Mouse (Mus musculus): ENCODE results near the gene Atp4a. TPM values are rescaled to one million over a fixed set of nuclear protein-coding genes. Genes with fewer than 3 reads are reported as not detected.

The Atp4a gene
- polyA plus RNA-seq, 1 experiment from 2014 or later: 0.42 TPM

DNA sequence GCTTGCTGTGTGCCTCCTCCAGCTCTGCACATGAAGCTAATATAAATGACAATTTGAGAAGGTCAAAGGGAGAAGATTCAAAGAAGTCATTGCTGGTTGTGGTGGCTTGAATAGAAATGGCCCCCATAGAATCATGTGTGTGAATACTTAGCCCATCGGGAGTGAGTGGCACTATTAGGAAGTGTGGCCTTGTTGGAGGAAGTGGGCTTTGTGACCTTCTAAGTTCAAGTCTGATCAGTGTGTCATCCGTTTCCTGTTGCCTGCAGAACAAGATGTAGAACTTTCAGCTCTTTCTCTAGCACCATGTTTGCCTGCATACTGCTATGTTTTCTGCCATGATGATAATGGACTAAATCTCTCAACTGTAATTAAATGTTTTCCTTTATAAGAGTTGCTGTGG is 28.6 kb upstream of the Atp4a start:
- Histone ChIP-seq H3K4me3 (ENCODE audit: low read depth, low read length) (no peak overlapping the region), H3K27me3 (ENCODE audit: insufficient read depth, low read length) (0 out of 2 replicates have a peak, but pooled peaks cover 5% of the 10 kb centered on the region), H3K36me3 (ENCODE audit: insufficient read depth) (no peaks in the 10 kb centered on the region), H3K9me3 (ENCODE audit: low read depth, low read length) (no peaks in the 10 kb centered on the region), H3K9ac (no peak overlapping the region), H3K27ac (ENCODE audit: low read depth) (no peak overlapping the region), H3K4me2 (no peak overlapping the region), H3K4me1 (ENCODE audit: insufficient read depth) (no peaks in the 10 kb centered on the region)
- no peak for TF ChIP-seq CTCF (IDR thresholded peaks at IDR 0.05; ENCODE audit: low read depth)
- ATAC-seq (ENCODE audit: insufficient read depth) (no peak), DNase-seq (no peak)
- WGBS: 57% methylated on average over 2 of the region's 2 CpGs

DNA sequence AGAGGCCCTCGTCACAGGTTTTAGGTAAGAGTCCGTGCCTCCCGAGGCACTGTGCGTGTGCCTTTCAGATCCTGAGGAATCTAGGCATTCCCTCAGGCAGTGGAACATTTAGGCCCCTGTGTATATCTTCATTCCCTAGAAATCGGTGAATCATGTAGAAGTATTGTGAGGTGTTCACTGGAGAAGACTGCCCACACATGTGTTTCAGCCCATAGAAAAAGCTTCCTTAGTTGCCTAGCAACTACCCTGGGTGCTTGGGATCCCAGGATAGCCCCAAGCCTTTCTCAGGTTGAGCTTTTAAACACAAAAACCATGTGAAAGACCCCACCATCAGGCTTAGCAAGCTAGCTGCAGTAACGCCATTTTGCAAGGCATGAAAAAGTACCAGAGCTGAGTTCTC is 23.7 kb upstream of the Atp4a start:
- Histone ChIP-seq H3K4me3 (ENCODE audit: low read depth, low read length) (no peak overlapping the region), H3K36me3 (ENCODE audit: insufficient read depth) (no peaks in the 10 kb centered on the region), H3K4me1 (ENCODE audit: insufficient read depth) (no peaks in the 10 kb centered on the region), H3K27ac (ENCODE audit: low read depth) (no peak overlapping the region), H3K27me3 (ENCODE audit: insufficient read depth, low read length) (0 out of 2 replicates have a peak, but pooled peaks cover 5% of the 10 kb centered on the region), H3K9me3 (ENCODE audit: low read depth, low read length) (no peaks in the 10 kb centered on the region), H3K4me2 (no peak overlapping the region), H3K9ac (no peak overlapping the region)
- 63% methylated on average over 6 of the region's 6 CpGs for WGBS
- DNase-seq (peak; percentile 18), ATAC-seq (ENCODE audit: insufficient read depth) (no peak)
- no peak for TF ChIP-seq CTCF (IDR thresholded peaks at IDR 0.05; ENCODE audit: low read depth)

DNA sequence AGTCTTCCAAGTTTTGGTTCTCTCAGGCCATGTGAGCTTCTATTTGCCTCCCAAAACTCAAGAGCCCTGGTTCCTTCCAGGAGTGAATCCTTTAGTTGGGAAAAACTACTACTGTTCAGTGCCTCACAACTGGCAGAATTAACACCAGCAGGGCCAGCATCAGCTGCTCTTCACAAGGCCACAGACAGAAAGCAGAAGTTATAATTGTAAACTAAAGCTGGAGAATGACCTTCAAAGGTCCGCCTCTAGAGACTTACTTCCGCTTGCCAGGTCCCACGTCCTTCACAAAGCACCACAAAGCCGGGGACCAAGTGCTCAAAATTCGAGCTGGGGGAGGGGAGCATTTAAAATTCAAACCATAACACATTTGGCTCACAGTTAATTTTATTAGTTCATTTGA is 13.9 kb upstream of the Atp4a start:
- Histone ChIP-seq H3K9me3 (ENCODE audit: low read depth, low read length) (no peaks in the 10 kb centered on the region), H3K36me3 (ENCODE audit: insufficient read depth) (no peaks in the 10 kb centered on the region), H3K4me2 (no peak overlapping the region), H3K27ac (ENCODE audit: low read depth) (no peak overlapping the region), H3K4me1 (ENCODE audit: insufficient read depth) (no peaks in the 10 kb centered on the region), H3K9ac (no peak overlapping the region), H3K27me3 (ENCODE audit: insufficient read depth, low read length) (no peaks in the 10 kb centered on the region), H3K4me3 (ENCODE audit: low read depth, low read length) (no peak overlapping the region)
- ATAC-seq (ENCODE audit: insufficient read depth) (no peak), DNase-seq (peak; percentile 4)
- no peak for TF ChIP-seq CTCF (IDR thresholded peaks at IDR 0.05; ENCODE audit: low read depth)
- 52% methylated on average over 5 of the region's 5 CpGs for WGBS

DNA sequence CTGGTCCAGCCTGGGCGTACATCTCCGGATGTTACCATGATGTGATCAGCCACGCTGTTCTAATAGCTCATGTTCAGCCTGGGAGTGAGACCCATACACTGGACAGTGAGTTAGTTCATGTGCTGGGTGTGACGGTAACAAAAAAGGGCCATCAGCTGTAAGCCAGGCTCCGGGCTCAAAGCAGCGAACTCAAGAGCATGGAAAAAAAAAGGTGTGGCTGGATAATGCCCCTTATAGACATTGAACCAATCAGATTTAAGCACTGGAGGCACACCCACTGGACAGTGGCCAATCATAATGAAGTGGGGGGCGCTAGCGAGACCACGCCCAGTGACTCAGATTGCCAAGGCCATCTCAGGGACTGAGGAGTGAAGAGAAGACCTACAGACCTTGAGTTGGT is 13.4 kb upstream of the Atp4a start, which contains the start of gene 2200002J24Rik:
Gene 2200002J24Rik, plus strand, starts transcription at position 338 of the 400 bp plus-strand sequence.
- Histone ChIP-seq H3K27me3 (ENCODE audit: insufficient read depth, low read length) (no peaks in the 10 kb centered on the region), H3K4me2 (no peak within 1 kb of the TSS), H3K4me3 (ENCODE audit: low read depth, low read length) (no peak within 1 kb of the TSS), H3K36me3 (ENCODE audit: insufficient read depth) (no peaks in the 10 kb centered on the region), H3K4me1 (ENCODE audit: insufficient read depth) (no peaks in the 10 kb centered on the region), H3K9me3 (ENCODE audit: low read depth, low read length) (no peaks in the 10 kb centered on the region), H3K27ac (ENCODE audit: low read depth) (no peak within 1 kb of the TSS), H3K9ac (no peak within 1 kb of the TSS)
- no peak for ATAC-seq (ENCODE audit: insufficient read depth)
- TF ChIP-seq CTCF (IDR thresholded peaks at IDR 0.05; ENCODE audit: low read depth): no peak
- peak; percentile 65 for DNase-seq
- WGBS: 38% methylated on average over 9 of the region's 9 CpGs

DNA sequence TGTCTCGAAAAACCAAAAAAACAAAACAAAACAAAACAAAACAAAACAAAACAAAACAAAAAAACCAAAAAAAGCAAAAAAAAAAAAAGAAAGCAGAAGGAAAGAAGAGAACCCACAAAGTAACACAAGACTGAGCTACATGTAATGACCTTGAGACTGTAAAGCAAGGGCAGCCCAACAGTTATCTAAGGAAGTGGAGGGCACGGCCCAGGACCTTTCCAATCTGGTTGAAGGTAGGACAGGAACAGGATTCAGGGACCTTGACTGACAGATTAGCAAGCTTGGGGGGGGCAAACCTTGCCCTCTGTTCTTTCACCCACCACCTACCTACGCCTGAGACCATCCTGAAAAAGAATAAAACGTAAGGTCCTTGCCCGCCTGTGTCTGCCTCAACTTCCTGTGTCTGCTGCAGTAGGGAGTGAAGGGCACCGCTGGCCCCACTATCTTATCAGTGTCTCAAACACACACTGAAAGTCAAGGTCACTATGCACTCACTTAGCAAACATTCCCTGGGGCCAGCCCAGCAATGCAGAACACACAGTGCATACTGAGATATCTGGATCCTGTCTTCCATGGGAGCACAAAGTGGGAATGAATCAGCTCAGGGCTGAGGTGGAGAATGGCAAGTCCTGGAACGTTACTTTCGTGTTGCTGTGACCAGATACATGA is 5.7 kb upstream of the Atp4a start:
- Histone ChIP-seq H3K4me3 (ENCODE audit: low read depth, low read length) (no peak overlapping the region), H3K4me2 (no peak overlapping the region), H3K4me1 (ENCODE audit: insufficient read depth) (no peaks in the 10 kb centered on the region), H3K27ac (ENCODE audit: low read depth) (no peak overlapping the region), H3K27me3 (ENCODE audit: insufficient read depth, low read length) (no peaks in the 10 kb centered on the region), H3K36me3 (ENCODE audit: insufficient read depth) (no peaks in the 10 kb centered on the region), H3K9ac (no peak overlapping the region), H3K9me3 (ENCODE audit: low read depth, low read length) (no peaks in the 10 kb centered on the region)
- ATAC-seq (ENCODE audit: insufficient read depth) (no peak), DNase-seq (no peak)
- no peak for TF ChIP-seq CTCF (IDR thresholded peaks at IDR 0.05; ENCODE audit: low read depth)
- WGBS: 51% methylated on average over 8 of the region's 8 CpGs

DNA sequence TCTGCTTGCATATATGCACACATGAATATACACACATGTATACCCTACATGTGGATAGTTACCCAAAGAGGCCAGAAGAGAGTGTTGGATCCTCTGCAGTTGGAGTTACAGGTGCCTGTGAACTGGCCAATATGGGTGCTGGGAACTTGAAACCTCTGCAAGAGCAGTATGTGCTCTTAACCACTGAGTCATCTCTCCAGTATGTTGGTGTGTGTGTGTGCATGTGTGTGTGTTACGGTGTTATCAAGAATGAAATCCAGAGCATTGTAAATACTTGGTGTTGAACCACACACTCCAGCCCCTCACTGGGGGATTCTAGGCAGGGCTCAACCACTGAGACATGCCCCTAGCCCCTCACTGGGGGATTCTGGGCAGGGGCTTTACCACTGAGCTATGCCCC is 4.6 kb upstream of the Atp4a start:
- H3K27me3 ChIP-seq (ENCODE audit: insufficient read depth, low read length): no peaks in the 10 kb centered on the region
- 56% methylated on average over 1 of the region's 1 CpGs for WGBS
- H3K9me3 ChIP-seq (ENCODE audit: low read depth, low read length): no peaks in the 10 kb centered on the region
- DNase-seq (no peak), ATAC-seq (ENCODE audit: insufficient read depth) (no peak)
- no peak for TF ChIP-seq CTCF (IDR thresholded peaks at IDR 0.05; ENCODE audit: low read depth)
- H3K9ac ChIP-seq: no peak overlapping the region
- no peaks in the 10 kb centered on the region for H3K4me1 ChIP-seq (ENCODE audit: insufficient read depth)
- H3K36me3 ChIP-seq (ENCODE audit: insufficient read depth): no peaks in the 10 kb centered on the region
- no peak overlapping the region for H3K27ac ChIP-seq (ENCODE audit: low read depth)
- H3K4me2 ChIP-seq: no peak overlapping the region
- H3K4me3 ChIP-seq (ENCODE audit: low read depth, low read length): no peak overlapping the region

DNA sequence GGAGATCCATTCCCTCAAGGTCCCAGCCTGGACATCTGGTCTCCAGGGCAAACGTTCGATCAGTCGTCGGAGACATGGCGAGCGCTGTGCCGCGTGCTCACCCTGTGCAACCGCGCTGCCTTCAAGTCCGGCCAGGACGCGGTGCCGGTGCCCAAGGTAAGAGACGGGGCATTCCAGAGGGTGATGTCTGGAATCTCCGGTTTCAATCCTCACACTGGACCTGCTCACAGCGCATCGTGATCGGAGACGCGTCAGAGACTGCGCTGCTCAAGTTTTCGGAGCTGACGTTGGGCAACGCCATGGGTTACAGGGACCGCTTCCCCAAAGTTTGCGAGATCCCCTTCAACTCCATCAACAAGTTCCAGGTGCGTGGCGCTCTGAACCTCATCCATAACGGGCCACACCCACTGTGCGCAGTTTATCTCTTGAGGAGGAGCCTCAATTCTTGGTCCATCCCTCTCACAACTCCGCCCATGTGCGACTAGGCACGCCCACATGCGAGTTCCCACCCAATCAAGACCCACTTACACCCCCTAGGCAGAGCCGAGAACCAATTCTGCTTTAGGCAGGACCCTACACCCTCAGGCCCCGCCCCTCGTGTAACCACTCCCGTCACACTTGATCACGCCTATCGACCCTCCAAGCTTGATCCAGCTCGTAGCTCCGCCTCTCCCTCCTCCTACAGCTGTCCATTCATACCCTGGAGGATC is 5.2 kb downstream of the Atp4a start:
- no peak overlapping the region for H3K27ac ChIP-seq (ENCODE audit: low read depth)
- no peak for TF ChIP-seq CTCF (IDR thresholded peaks at IDR 0.05; ENCODE audit: low read depth)
- peaks cover 4% of the 10 kb centered on the region; the same call in 1 of the 2 replicates for H3K4me1 ChIP-seq (ENCODE audit: insufficient read depth)
- WGBS: 3% methylated on average over 43 of the region's 43 CpGs
- H3K36me3 ChIP-seq (ENCODE audit: insufficient read depth): no peaks in the 10 kb centered on the region
- H3K9me3 ChIP-seq (ENCODE audit: low read depth, low read length): no peaks in the 10 kb centered on the region
- H3K4me3 ChIP-seq (ENCODE audit: low read depth, low read length): peak overlapping the region; percentile 30
- peak overlapping the region; percentile 62 for H3K4me2 ChIP-seq
- peaks cover 20% of the 10 kb centered on the region; the same call in 1 of the 2 replicates for H3K27me3 ChIP-seq (ENCODE audit: insufficient read depth, low read length)
- ATAC-seq (ENCODE audit: insufficient read depth): peak; percentile 95
- no peak overlapping the region; the same call in 1 of the 2 replicates for H3K9ac ChIP-seq
- peak; percentile 84 for DNase-seq

Measured in lung, embryonic 14.5 days (tissue).